Mouse (Mus musculus) liver, embryonic 14.5 days (tissue): Measurements from ENCODE around the gene Men1.

Experiments used
- CTCF ChIP-seq: IDR thresholded peaks from 2 replicates; pipeline ENCODE4 v1.5.1; 2016; ENCODE audit warnings: antibody characterized with exemption, low read depth, control low read depth
- EP300 ChIP-seq: IDR thresholded peaks from 2 replicates; pipeline ENCODE4 v1.6.1; 2016; ENCODE audit warnings: antibody characterized with exemption, low read depth

- TF ChIP-seq CTCF, result no peak
- no peak for TF ChIP-seq EP300
Observed at GRCm38 (mm10) chr19:6363411-6364240, 28.8 kb downstream of the Men1 start, which contains the start of gene Sf1.
